Mouse (Mus musculus): ENCODE results near the gene Zfp108.
A peak's percentile ranks its signal among the peaks of the same experiment; 100 is the strongest.

The Zfp108 gene

DNA sequence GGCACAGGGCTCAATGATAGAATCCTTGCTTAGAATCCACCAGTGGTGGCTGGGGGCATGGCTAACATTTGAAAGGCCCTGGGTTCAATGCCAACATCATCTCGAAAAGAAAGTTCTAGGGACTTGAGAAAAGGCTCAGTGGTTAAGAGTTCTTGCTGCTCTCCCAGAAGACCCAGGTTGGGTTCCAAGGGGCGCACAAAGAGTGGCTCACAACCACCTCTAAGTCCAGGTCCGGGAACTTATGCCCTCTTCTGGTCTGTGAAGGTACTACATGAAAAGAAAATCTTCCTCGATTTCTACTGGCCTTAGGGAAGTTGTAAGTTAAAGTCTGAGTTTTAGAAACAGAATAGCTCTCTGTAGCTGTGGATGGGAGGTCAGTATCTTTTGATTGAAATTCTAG lies 31.5 kb downstream of the Zfp108 start:
- DNase-seq (ENCODE audit: extremely low spot score, low spot score) = no peak

DNA sequence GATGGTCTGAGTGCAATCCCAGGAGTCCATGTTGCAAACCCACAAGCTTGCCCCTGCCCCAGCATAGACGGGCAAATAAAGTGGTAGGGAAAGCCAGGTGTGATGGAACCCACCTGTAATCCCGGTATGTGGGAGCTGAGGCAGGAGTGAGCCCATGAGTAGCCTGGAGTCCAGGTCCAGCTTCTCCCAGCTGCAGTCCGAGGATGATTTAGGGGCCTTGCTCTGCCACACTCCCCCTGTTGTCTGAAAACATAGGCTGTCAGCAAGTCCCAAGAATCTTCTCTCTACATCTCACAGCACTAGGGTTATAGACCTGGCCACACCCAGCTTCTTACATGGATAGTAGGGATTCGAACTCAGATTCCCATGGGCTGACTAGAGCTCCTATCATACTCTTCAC lies 32.3 kb downstream of the Zfp108 start:
- no peak for DNase-seq (ENCODE audit: extremely low spot score, low spot score)

DNA sequence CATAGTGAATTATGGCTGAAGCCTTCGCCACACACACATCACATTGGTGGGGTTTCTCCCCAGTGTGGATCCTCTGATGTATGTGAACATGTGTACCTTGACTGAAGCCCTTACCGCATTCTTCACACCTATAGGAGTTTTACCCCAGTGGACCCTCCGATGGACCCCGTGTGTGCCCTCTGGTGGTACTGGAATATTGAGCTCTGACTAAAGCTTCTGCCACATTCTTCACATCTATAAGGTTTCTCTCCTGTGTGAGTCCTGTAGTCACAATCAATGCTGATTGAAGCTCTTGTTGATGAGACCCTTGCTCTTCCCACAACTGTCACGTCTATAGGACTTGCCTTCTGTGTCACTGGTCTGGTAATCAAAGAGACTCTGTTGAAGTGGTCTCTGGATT lies 33.1 kb downstream of the Zfp108 start:
- no peak for DNase-seq (ENCODE audit: extremely low spot score, low spot score)

DNA sequence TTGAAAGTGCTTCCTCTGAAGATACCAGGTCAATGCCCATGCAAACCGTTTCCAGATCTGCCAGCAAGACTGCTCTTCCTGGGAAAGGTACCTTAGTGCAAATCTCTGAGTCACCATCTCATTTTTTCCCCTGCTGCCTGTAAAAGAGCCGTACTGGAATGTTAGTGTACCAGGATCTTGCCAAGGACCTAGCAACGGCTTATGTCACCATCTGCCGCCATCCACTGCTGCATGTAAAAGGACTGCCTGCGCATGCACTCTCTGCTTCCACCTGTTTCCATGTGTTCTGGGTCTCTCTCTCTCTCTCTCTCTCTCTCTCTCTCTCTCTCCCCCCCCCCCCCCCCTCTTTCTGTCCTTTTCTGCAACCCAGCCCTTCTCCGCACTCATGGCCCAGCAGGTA lies 33.9 kb downstream of the Zfp108 start:
- DNase-seq (ENCODE audit: extremely low spot score, low spot score) = no peak

DNA sequence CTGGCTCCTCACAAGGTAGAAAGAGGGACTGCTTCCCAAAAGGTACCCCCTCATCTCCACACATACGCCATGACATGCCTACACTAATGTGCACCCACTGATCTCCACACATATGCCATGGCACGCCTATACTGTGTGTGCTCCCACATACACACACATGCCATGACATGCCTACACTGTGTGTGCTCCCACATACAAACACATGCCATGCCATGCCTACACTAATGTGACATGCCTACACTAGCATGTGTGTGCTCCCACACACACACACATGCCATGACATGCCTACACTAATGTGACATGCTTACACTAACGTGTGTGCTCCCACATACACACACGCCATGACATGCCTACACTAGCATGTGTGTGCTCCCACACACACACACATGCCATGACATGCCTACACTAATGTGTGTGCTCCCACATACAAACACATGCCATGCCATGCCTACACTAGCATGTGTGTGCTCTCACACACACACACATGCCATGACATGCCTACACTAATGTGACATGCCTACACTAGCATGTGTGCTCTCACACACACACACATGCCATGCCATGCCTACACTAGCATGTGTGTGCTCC lies 35.6 kb downstream of the Zfp108 start:
- DNase-seq (ENCODE audit: extremely low spot score, low spot score) = no peak

DNA sequence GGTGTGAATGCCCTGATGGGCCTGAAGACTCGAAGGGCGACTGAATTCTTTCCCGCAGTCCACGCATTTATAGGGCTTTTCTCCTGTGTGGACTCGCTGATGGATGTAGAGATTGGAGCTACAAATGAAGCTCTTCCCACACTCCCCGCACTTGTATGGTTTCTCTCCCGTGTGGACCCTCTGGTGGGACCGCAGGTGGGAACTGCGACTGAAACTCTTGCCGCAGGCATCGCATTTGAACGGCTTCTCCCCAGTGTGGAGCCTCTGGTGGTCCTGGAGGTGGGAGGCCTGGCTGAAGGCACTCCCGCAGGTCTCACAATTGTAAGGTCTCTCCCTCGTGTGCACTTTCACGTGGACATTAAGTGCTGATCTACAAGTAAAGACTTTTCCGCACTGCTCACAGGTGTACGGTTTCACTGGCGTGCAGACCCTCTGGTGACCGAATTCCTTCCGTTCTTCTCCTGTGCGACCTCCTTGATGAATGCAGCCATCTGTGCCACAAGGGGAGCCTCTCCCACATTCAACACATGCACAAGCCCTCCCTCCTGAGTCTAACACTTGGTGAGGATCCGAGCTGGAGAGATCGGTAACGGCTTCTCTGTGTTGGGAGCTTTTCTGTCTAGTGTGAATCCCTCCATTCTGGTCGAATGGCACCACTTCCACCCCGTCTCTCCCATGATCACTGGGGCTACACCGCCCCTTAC lies 36.9 kb downstream of the Zfp108 start:
- DNase-seq (ENCODE audit: extremely low spot score, low spot score) = no peak

DNA sequence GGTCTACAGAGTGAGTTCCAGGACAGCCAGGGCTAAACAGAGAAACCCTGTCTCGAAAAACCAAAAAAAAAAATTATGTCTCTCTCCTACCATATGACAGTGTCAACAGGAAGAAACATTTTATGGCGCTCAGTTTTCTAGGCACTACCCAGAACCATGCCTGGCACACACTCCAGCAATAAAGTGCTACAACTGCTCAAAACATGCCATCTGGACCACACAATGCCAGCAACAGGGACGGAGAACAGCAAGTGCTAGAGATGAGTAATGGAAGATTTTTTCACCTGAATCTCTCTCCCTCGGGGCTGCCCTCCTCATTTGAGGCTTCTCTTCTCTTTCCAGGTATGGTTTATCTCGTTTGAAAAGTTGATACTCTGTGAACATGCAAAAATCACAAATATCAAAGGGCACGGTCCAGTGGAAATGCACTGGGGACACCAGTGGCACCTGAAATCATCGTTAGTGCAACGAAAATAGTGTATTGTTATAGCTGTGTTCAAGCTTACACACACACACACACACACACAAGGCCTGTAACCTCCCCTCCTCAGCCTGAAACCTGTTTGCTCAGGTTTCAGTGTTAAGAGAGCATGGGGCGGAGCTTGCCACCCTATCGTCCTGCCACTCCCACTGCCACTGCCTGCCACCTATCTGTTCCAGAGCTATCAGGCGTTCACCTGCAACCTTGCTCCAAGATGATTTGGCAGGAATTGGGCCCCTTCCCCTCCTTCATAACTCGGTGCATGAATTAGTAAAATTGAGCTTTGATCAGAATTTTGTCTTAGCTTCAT lies 38.7 kb downstream of the Zfp108 start:
- no peak for DNase-seq (ENCODE audit: extremely low spot score, low spot score)

DNA sequence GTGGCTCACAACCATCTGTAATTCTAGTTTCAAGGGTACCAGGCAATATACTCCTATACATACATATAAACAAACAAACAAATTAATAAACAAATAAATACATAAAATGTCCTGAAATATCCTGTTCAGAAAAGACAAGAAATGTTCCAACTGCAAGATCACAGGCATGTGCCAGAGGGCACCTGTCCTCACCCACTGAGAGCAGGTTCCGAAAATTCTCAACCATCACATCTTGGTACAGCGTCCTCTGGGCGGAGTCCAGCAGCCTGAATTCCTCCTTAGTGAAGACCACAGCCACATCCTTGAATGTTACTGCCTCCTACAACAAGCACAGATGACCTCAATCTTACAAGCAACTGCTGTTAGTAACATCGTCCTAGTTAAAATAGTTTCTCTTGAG lies 40.2 kb downstream of the Zfp108 start:
- no peak for DNase-seq (ENCODE audit: extremely low spot score, low spot score)

DNA sequence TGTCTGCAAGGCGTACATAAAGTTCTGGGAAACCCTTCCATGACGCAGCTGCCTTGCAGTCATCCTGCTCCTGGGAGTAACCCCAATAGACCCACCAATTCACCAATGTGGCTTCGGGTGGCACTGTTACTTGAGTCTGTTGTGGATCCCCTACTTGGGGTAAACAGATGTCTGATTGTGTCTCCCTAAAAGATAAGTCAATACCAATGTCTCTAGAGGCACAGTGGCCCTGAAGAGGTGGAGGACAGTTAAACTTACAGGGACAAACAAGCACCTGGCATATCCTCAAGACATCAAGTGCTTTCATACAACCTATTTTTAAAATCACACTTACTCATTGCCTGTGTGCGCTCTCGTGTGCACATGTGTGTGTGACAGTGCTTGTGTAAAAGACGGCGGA lies 40.8 kb downstream of the Zfp108 start:
- DNase-seq (ENCODE audit: extremely low spot score, low spot score) = no peak

DNA sequence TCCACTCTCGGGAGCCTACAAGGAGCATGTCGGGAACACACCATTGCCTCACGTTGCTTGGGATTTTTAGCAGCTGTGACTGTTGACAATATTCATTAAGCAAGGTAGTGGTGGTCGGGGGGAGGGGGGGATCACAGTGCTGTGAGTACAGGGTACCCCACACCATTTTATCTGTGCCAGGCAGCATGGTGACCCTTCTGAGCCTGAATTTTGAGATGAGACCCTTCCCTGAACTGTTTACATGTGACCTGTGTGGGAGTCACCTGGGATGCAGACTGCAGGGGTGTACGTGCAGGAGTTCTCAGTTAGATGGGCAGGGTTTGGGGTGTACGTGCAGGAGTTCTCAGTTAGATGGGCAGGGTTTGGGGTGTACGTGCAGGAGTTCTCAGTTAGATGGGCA lies 41.8 kb downstream of the Zfp108 start:
- no peak for DNase-seq (ENCODE audit: extremely low spot score, low spot score)

DNA sequence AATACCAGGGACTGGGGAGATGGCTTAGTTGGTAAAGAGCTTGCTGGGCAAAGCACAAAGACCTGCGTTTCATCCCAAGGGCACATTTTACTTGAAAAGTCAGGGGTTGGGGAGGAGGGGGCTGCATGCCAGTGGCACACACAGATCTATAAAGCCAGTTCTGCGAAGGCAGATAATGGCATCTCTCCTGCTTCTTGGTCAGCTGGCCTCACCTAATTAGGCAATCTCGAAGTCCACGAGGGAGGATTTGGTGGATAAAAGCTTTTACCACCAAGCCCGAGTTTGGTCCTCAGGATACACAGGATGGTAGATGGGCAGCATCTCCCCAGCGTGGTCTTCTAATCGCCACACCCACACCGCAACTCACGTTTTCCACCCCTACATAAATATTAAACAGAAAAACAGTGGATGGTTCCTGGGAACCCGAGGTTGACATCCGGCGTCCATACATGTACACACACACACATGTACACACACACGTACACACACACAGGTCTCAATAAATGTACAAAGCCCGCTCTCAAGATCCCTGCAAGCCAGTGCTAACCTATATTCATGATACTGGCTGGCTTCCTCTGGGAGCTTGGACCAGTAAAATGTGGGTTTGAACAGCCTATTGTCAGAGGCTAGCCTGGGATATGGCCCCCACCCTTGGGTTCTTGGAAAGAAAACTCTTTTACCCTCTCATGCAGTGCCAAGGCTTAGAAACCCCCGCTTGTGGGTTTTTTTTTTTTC lies 42.9 kb downstream of the Zfp108 start:
- DNase-seq (ENCODE audit: extremely low spot score, low spot score) = no peak

DNA sequence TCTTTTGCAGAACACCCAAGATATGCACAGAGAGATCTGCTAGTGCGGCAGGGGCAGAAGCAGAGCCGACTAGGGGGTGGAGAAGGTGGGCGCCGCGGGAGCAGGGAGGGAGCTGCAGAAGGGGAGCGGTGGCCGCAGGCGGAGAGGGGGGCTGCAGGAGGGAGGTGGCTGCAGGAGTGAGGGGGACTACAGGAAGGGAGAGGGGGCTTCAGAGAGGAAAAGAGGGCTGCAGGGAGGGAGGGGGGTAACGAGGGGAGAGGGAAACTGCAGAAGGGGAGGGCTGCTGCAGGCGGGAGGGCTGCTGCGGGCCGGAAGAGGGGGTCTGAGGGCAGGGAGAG lies 44.0 kb downstream of the Zfp108 start:
- no peak for DNase-seq (ENCODE audit: extremely low spot score, low spot score)

DNA sequence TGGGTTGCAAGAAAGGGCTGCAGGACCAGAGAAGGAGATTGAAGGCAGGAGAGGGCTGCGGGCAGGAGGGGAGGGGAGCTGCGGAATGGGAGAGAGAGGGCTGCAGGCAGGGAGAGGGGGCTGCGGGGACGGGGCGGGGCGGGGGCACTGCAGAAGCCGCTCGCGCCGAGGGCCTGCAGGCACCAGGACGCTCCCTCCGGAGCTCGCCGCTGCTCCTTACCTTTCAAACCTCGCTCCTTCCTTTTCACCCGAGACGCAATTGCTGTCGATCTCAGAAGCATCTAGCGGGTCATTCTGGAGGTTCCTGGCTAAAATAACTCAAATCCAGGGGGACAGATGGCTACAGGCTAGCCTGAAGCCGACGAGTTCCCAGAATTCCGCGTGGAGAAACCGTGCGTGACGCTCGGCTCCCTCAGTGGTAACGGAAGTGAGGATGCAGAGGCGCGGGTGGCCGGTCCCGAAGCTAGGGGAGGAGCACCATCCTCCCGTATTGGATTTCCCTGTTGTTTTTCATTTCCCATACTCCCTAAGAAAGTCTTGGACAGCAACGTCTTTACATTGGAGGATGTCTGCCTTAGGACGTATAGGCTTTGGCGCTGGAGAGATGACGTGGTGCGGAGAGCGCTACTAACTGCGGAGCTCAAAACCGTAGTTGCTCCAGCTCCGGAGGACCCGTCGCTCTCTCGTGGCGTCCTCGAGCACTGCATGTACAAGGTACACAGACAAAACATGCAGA lies 44.5 kb downstream of the Zfp108 start:
- DNase-seq (ENCODE audit: extremely low spot score, low spot score) = peak; percentile 81

DNA sequence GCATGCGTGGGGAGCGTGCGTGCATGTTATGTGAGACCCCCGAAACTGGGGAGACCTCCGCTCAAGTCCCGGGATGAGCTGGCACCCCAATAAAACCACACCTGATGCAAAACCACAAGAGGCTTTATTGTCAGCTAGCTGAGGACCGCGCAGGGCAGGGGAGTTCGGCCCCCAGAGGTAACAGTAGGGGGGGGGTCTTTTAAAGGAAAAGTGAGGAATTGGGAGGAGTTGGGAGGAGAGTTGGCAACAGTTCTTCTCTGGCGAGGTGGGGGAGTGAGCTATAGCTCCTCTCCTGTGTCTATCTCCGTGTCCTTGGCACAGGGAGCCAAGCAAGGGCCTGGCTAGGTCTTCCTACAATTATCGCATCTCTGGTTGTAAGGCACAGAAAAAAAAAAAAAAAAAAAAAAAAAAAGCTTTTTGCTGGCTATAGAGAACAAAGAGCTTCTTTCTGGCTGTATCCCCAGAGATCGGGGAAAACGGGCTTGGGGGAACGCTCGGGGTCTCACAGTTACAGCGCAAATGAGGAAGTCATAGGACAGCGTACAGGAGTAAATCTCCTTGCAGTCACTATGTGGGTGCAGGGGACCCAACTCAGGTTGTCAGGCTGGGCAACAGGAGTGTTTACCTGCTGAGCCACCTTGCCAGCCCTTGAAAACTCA lies 45.4 kb downstream of the Zfp108 start:
- peak; percentile 43 for DNase-seq (ENCODE audit: extremely low spot score, low spot score)

DNA sequence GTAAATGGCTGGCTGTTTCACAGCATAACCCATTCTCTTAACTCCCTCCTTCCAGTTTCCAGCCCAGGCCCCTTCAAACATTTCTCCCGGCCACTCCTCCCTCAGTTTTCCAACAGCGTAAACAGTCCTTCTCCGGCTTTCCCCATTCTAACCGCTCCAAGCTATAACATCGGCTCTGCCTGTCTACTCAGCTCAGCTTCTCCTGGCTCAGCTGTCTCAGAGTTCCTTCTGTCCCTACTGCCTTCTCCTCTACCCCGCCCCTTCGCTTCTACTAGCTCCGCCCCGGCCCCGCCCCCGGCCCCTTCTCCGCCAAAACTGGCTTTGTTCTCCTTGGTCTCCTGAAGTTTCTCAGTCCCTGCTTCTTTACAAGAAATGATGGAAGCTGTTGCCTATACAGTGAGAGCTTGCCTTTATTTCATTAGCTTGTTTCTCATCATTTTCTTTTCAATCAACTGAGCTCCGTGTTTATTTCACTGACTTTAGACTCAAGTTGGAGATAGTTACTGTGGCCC lies 46.2 kb downstream of the Zfp108 start, which contains the start of gene Zfp61:
TSS of gene Zfp61 (minus strand) at position 462 of the 512 bp plus-strand sequence.
- peak; percentile 79 for DNase-seq (ENCODE audit: extremely low spot score, low spot score)

All from neural tube, embryonic 10.5 days (tissue).